ENCODE assay signal across 8 mouse cellular contexts in the genomic region with DNA sequence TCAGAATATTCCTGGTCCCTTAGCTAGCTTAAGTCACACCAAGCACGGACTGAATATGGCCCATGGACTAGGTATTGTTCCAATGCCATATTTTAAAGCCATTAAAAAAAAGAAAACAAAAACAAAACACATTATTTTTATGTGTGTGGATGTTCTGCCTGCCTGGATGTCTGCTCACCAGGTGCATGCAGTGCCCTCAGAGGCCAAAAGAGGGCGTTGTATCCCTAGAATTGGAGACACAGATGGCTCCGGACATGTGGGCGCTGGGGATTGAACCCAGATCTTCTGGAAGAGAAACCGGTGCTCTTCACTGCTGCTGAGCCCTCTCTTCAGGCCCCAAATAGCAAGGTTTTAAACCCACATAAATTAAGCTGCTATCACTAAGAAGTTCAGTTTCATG. TPM values are rescaled to one million over a fixed set of nuclear protein-coding genes. Genes with fewer than 3 reads are reported as not detected.
DNase-seq lines count a peak whose midpoint lies in the region; ATAC-seq and TF ChIP-seq lines count a peak whose summit lies in the region.

No protein-coding gene starts in this region.

- peak; percentile 35; the same call in 1 of the 2 replicates for TF ChIP-seq CTCF in heart, postnatal 0 days (IDR thresholded peaks at IDR 0.05; ENCODE audit: low read depth)
- peak; percentile 63 for TF ChIP-seq CTCF in cortical plate, adult 2 months (IDR thresholded peaks at IDR 0.05; ENCODE audit: extremely low read depth, insufficient read depth, low read length)

- TF ChIP-seq POLR2A in cortical plate, adult 2 months (IDR thresholded peaks at IDR 0.05; ENCODE audit: extremely low read depth, insufficient read depth, low read length) = no peak

- no peak for DNase-seq in heart, postnatal 0 days (ENCODE audit: low spot score)
- DNase-seq in heart, postnatal 36 days = no peak
- DNase-seq in neural tube, embryonic 10.5 days (ENCODE audit: extremely low spot score, low spot score) = peak; percentile 44
- DNase-seq in neural tube, embryonic 11.5 days (ENCODE audit: low spot score) = peak; percentile 49
- DNase-seq in heart, adult 11 months = no peak
- DNase-seq in left cerebral cortex, adult 18-20 months (ENCODE audit: low spot score in 2 of 2) = no peak

- peaks cover 42% of the 10 kb centered on the region for H3K36me3 ChIP-seq in heart, postnatal 0 days (replicated peaks; ENCODE audit: control insufficient read depth, insufficient read depth, low read length)
- H3K36me3 ChIP-seq in neural tube, embryonic 15.5 days = peaks cover 89% of the 10 kb centered on the region
- H3K36me3 ChIP-seq in neural tube, embryonic 11.5 days (ENCODE audit: control insufficient read depth, insufficient read depth, low read length) = peaks cover 45% of the 10 kb centered on the region

- peaks cover 64% of the 10 kb centered on the region for H3K27me3 ChIP-seq in heart, postnatal 0 days (ENCODE audit: control insufficient read depth, insufficient read depth, low read length)
- no peaks in the 10 kb centered on the region for H3K27me3 ChIP-seq in neural tube, embryonic 15.5 days (replicated peaks)
- no peaks in the 10 kb centered on the region for H3K27me3 ChIP-seq in neural tube, embryonic 11.5 days (ENCODE audit: control insufficient read depth, insufficient read depth, low read length)

- H3K4me2 ChIP-seq in heart, postnatal 0 days (ENCODE audit: low read depth, low read length) = no peak overlapping the region
- H3K4me2 ChIP-seq in neural tube, embryonic 15.5 days = no peak overlapping the region
- no peak overlapping the region for H3K4me2 ChIP-seq in neural tube, embryonic 11.5 days (ENCODE audit: low read depth)

- H3K9ac ChIP-seq in heart, postnatal 0 days (replicated peaks; ENCODE audit: low read depth, low read length) = no peak overlapping the region
- no peak overlapping the region for H3K9ac ChIP-seq in neural tube, embryonic 15.5 days (replicated peaks)
- no peak overlapping the region for H3K9ac ChIP-seq in neural tube, embryonic 11.5 days (ENCODE audit: low read length)

- intact Hi-C loops in heart, postnatal 36 days (cut with DNase I) = no loop called here

- peak overlapping the region; percentile 60; the same call in 1 of the 2 replicates for H3K27ac ChIP-seq in heart, postnatal 0 days (ENCODE audit: low read depth)
- no peak overlapping the region for H3K27ac ChIP-seq in neural tube, embryonic 15.5 days (replicated peaks)
- no peak overlapping the region for H3K27ac ChIP-seq in cortical plate, adult 2 months (ENCODE audit: insufficient read depth, low read length)
- H3K27ac ChIP-seq in neural tube, embryonic 11.5 days (ENCODE audit: low read depth, low read length) = no peak overlapping the region

- no peak for TF ChIP-seq EP300 in heart, postnatal 0 days (IDR thresholded peaks at IDR 0.05; ENCODE audit: low read depth)

- no peak overlapping the region for H3K4me3 ChIP-seq in heart, postnatal 0 days (ENCODE audit: low read depth, low read length)
- H3K4me3 ChIP-seq in neural tube, embryonic 15.5 days (replicated peaks) = no peak overlapping the region
- H3K4me3 ChIP-seq in cortical plate, adult 2 months (ENCODE audit: insufficient read depth, low read length) = no peak overlapping the region
- H3K4me3 ChIP-seq in neural tube, embryonic 11.5 days (ENCODE audit: low read depth, low read length) = no peak overlapping the region

- 61% methylated on average over 5 of the region's 5 CpGs for WGBS in heart, postnatal 0 days
- WGBS in neural tube, embryonic 15.5 days = 56% methylated on average over 5 of the region's 5 CpGs
- 56% methylated on average over 5 of the region's 5 CpGs for WGBS in neural tube, embryonic 11.5 days

- ATAC-seq in heart, postnatal 0 days (ENCODE audit: insufficient read depth, low read depth) = no peak
- no peak for ATAC-seq in neural tube, embryonic 15.5 days (ENCODE audit: low FRiP score)
- no peak for ATAC-seq in neural tube, embryonic 11.5 days (ENCODE audit: insufficient read depth, low FRiP score, low TSS enrichment)

- no peaks in the 10 kb centered on the region for H3K4me1 ChIP-seq in heart, postnatal 0 days (ENCODE audit: control insufficient read depth, insufficient read depth)
- peaks cover 46% of the 10 kb centered on the region for H3K4me1 ChIP-seq in neural tube, embryonic 15.5 days
- peaks cover 6% of the 10 kb centered on the region; the same call in 1 of the 2 replicates for H3K4me1 ChIP-seq in cortical plate, adult 2 months (ENCODE audit: control insufficient read depth, insufficient read depth, low read length)
- H3K4me1 ChIP-seq in neural tube, embryonic 11.5 days (ENCODE audit: control insufficient read depth, insufficient read depth, low read length) = peaks cover 23% of the 10 kb centered on the region

- no peaks in the 10 kb centered on the region for H3K9me3 ChIP-seq in heart, postnatal 0 days (replicated peaks; ENCODE audit: control insufficient read depth, low read length)
- H3K9me3 ChIP-seq in neural tube, embryonic 15.5 days (replicated peaks) = no peaks in the 10 kb centered on the region
- H3K9me3 ChIP-seq in neural tube, embryonic 11.5 days (ENCODE audit: control insufficient read depth, low read length) = no peaks in the 10 kb centered on the region

RNA-seq across cellular contexts. Expression of a gene that starts 9.9 kb away (rescaled TPM):
- 38.5 and 46.0 TPM in 2 replicates for total RNA-seq in heart, postnatal 0 days (2014; rRNA removed; ENCODE audit: low replicate concordance)
- 30.2 and 30.9 TPM in 2 replicates for polyA plus RNA-seq in heart, postnatal 0 days (2015; fragmentation: Nextera tagmentation; extraction: Ambion mirVana)
- 1 to 10 TPM; 9.4 to 9.6 TPM for total RNA-seq in heart, postnatal 36 days (2021)
- 389 and 450 TPM in 2 replicates for polyA plus RNA-seq in neural tube, embryonic 15.5 days (2015; fragmentation: Nextera tagmentation; extraction: Ambion mirVana)
- polyA plus RNA-seq in cortical plate, adult 2 months (2012; rRNA removed) = 336 and 368 TPM in 2 replicates
- 362 and 372 TPM in 2 replicates for polyA plus RNA-seq in neural tube, embryonic 11.5 days (2014; fragmentation: Nextera tagmentation; extraction: Ambion mirVana)
- 100 to 1,000 TPM; 263 to 271 TPM for total RNA-seq in left cerebral cortex, adult 18-20 months (2021)

RNA-seq across cellular contexts. Expression of a gene that starts 14.0 kb away (rescaled TPM):
- 3.6 and 8.2 TPM in 2 replicates for total RNA-seq in heart, postnatal 0 days (2014; rRNA removed; ENCODE audit: low replicate concordance)
- polyA plus RNA-seq in heart, postnatal 0 days (2015; fragmentation: Nextera tagmentation; extraction: Ambion mirVana) = 0.08 TPM in 1 of 2 replicates, not detected in the other
- total RNA-seq in heart, postnatal 36 days (2021) = under 1 TPM; 0.58 to 0.70 TPM
- polyA plus RNA-seq in neural tube, embryonic 15.5 days (2015; fragmentation: Nextera tagmentation; extraction: Ambion mirVana) = 4.2 and 5.8 TPM in 2 replicates
- polyA plus RNA-seq in cortical plate, adult 2 months (2012; rRNA removed) = 68.1 and 73.5 TPM in 2 replicates
- polyA plus RNA-seq in neural tube, embryonic 11.5 days (2014; fragmentation: Nextera tagmentation; extraction: Ambion mirVana) = 2.2 and 2.6 TPM in 2 replicates
- total RNA-seq in left cerebral cortex, adult 18-20 months (2021) = 10 to 100 TPM; 66.6 to 70.1 TPM

RNA-seq across cellular contexts. Expression of a gene that starts 33.2 kb away (rescaled TPM):
- total RNA-seq in heart, postnatal 0 days (2014; rRNA removed; ENCODE audit: low replicate concordance) = 27.2 and 44.4 TPM in 2 replicates
- polyA plus RNA-seq in heart, postnatal 0 days (2015; fragmentation: Nextera tagmentation; extraction: Ambion mirVana) = 10.7 TPM in 2 replicates
- total RNA-seq in heart, postnatal 36 days (2021) = 10 to 100 TPM; 17.6 to 18.1 TPM
- 34.2 and 38.4 TPM in 2 replicates for polyA plus RNA-seq in neural tube, embryonic 15.5 days (2015; fragmentation: Nextera tagmentation; extraction: Ambion mirVana)
- polyA plus RNA-seq in cortical plate, adult 2 months (2012; rRNA removed) = 75.3 and 80.1 TPM in 2 replicates
- polyA plus RNA-seq in neural tube, embryonic 11.5 days (2014; fragmentation: Nextera tagmentation; extraction: Ambion mirVana) = 58.1 and 59.6 TPM in 2 replicates
- total RNA-seq in left cerebral cortex, adult 18-20 months (2021) = 10 to 100 TPM; 63.2 to 64.6 TPM

RNA-seq across cellular contexts. Expression of a gene that starts 35.4 kb away (rescaled TPM):
- 134 and 186 TPM in 2 replicates for total RNA-seq in heart, postnatal 0 days (2014; rRNA removed; ENCODE audit: low replicate concordance)
- polyA plus RNA-seq in heart, postnatal 0 days (2015; fragmentation: Nextera tagmentation; extraction: Ambion mirVana) = 190 and 210 TPM in 2 replicates
- total RNA-seq in heart, postnatal 36 days (2021) = 10 to 100 TPM; 49.3 to 49.9 TPM
- polyA plus RNA-seq in neural tube, embryonic 15.5 days (2015; fragmentation: Nextera tagmentation; extraction: Ambion mirVana) = 169 and 176 TPM in 2 replicates
- polyA plus RNA-seq in cortical plate, adult 2 months (2012; rRNA removed) = 168 and 171 TPM in 2 replicates
- 165 and 172 TPM in 2 replicates for polyA plus RNA-seq in neural tube, embryonic 11.5 days (2014; fragmentation: Nextera tagmentation; extraction: Ambion mirVana)
- total RNA-seq in left cerebral cortex, adult 18-20 months (2021) = 100 to 1,000 TPM in 1 of 2 experiments, 10 to 100 TPM in 1; 91.7 to 101 TPM

RNA-seq across cellular contexts. Expression of a gene that starts 51.1 kb away (rescaled TPM):
- 2.7 and 2.8 TPM in 2 replicates for total RNA-seq in heart, postnatal 0 days (2014; rRNA removed; ENCODE audit: low replicate concordance)
- 0.95 and 1.4 TPM in 2 replicates for polyA plus RNA-seq in heart, postnatal 0 days (2015; fragmentation: Nextera tagmentation; extraction: Ambion mirVana)
- total RNA-seq in heart, postnatal 36 days (2021) = 1 to 10 TPM; 2.2 to 2.7 TPM
- 4.2 and 4.6 TPM in 2 replicates for polyA plus RNA-seq in neural tube, embryonic 15.5 days (2015; fragmentation: Nextera tagmentation; extraction: Ambion mirVana)
- polyA plus RNA-seq in cortical plate, adult 2 months (2012; rRNA removed) = 15.6 and 16.8 TPM in 2 replicates
- 2.6 and 2.7 TPM in 2 replicates for polyA plus RNA-seq in neural tube, embryonic 11.5 days (2014; fragmentation: Nextera tagmentation; extraction: Ambion mirVana)
- 10 to 100 TPM in 1 of 2 experiments, 1 to 10 TPM in 1; 9.1 to 12.2 TPM for total RNA-seq in left cerebral cortex, adult 18-20 months (2021)

Comparison
In these comparisons a context has a peak if more than half of its experiments do, and no peak if none do; other contexts are left out.
1. DNase-seq: peak in neural tube, embryonic 10.5 days (single experiment) and neural tube, embryonic 11.5 days (single experiment); none in heart, postnatal 0 days (single experiment), heart, postnatal 36 days (0 of 2), heart, adult 11 months (single experiment) and left cerebral cortex, adult 18-20 months (0 of 2).
2. RNA of a gene that starts 9.9 kb away (polyA plus RNA-seq): 389 to 450 TPM in neural tube, embryonic 15.5 days, 362 to 372 TPM in neural tube, embryonic 11.5 days and 336 to 368 TPM in cortical plate, adult 2 months; 30.2 to 30.9 TPM in heart, postnatal 0 days; every median in the first group is over 10 times any median in the second.
3. RNA of a gene that starts 14.0 kb away (polyA plus RNA-seq): 68.1 to 73.5 TPM in cortical plate, adult 2 months; 4.2 to 5.8 TPM in neural tube, embryonic 15.5 days, 2.2 to 2.6 TPM in neural tube, embryonic 11.5 days and 0.08 TPM in heart, postnatal 0 days; every median in the first group is over 10 times any median in the second.